ENCODE assay signal across 24 mouse cellular contexts in the genomic region with DNA sequence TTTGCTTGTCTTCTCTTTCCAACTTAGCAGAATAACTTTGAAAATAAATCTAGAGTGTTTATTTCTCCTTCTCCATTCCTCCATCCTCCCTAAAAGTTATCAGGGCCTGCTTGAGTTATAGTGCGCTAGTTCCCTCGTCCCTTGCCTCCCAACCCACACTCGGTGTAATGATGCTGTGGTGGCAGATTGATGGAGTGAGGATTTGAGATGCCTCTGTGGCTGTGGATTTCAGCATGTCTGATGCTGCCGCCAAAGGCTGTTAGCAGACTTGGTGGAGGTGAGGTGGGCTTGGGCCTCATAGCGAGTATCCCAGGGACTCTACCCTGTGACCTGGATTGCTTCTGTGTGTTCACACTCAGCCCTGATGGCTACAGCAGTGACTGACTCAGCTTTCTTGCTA. TPM values are rescaled to one million over a fixed set of nuclear protein-coding genes. Genes with fewer than 3 reads are reported as not detected.
DNase-seq lines count a peak whose midpoint lies in the region; ATAC-seq and TF ChIP-seq lines count a peak whose summit lies in the region.
"Had no signal": no experiment of that assay in that cellular context is flagged by ENCODE, and none has a peak within 500 bp of the region (broad histone marks: within the 10 kb centered on the region; RNA-seq: fewer than 3 reads in every experiment).

No protein-coding gene starts in this region.

- H3K4me3 ChIP-seq in heart, embryonic 10.5 days = no peak overlapping the region
- H3K4me3 ChIP-seq in left cerebral cortex, adult 2 months = no peak overlapping the region
- no peak overlapping the region for H3K4me3 ChIP-seq in embryonic facial prominence, embryonic 15.5 days (replicated peaks)
- H3K4me3 ChIP-seq in limb, embryonic 14.5 days (replicated peaks; ENCODE audit: low read length) = no peak overlapping the region
- H3K4me3 ChIP-seq: embryonic facial prominence, embryonic 12.5 days; heart, embryonic 15.5 days; hindbrain, embryonic 15.5 days; intestine, embryonic 15.5 days had no signal

- TF ChIP-seq CTCF in left cerebral cortex, adult 2 months (IDR thresholded peaks at IDR 0.05) = no peak

- H3K27me3 ChIP-seq in heart, embryonic 10.5 days (ENCODE audit: insufficient read depth, poor library complexity, severe bottlenecking) = no peaks in the 10 kb centered on the region
- H3K27me3 ChIP-seq in embryonic facial prominence, embryonic 15.5 days = no peaks in the 10 kb centered on the region
- no peaks in the 10 kb centered on the region for H3K27me3 ChIP-seq in limb, embryonic 14.5 days (ENCODE audit: control insufficient read depth, insufficient read depth, low read length)
- H3K27me3 ChIP-seq: embryonic facial prominence, embryonic 12.5 days; heart, embryonic 15.5 days; hindbrain, embryonic 15.5 days; intestine, embryonic 15.5 days had no signal

- no peak overlapping the region for H3K9ac ChIP-seq in embryonic facial prominence, embryonic 15.5 days
- H3K9ac ChIP-seq in limb, embryonic 14.5 days (ENCODE audit: low read depth, low read length, severe bottlenecking) = no peak overlapping the region
- H3K9ac ChIP-seq: embryonic facial prominence, embryonic 12.5 days; heart, embryonic 15.5 days; hindbrain, embryonic 15.5 days; intestine, embryonic 15.5 days had no signal

- TF ChIP-seq POLR2A in limb, embryonic 14.5 days (IDR thresholded peaks at IDR 0.05; ENCODE audit: borderline replicate concordance, extremely low read depth, insufficient read depth, insufficient read length) = no peak

- H3K27ac ChIP-seq in heart, embryonic 10.5 days = 0 out of 2 replicates have a peak overlapping the region, but pooled peaks have one; percentile 29
- peak overlapping the region; percentile 15; the same call in 1 of the 2 replicates for H3K27ac ChIP-seq in left cerebral cortex, adult 2 months
- peak overlapping the region; percentile 68 for H3K27ac ChIP-seq in embryonic facial prominence, embryonic 15.5 days (replicated peaks)
- H3K27ac ChIP-seq in limb, embryonic 14.5 days (replicated peaks; ENCODE audit: low read depth, low read length) = 0 out of 2 replicates have a peak overlapping the region, but pooled peaks have one; percentile 33
- H3K27ac ChIP-seq: embryonic facial prominence, embryonic 12.5 days; heart, embryonic 15.5 days; hindbrain, embryonic 15.5 days; intestine, embryonic 15.5 days; macrophage had no signal

- ATAC-seq in embryonic facial prominence, embryonic 15.5 days (ENCODE audit: insufficient number of reproducible peaks, low FRiP score, low TSS enrichment, low read depth) = no peak
- ATAC-seq in limb, embryonic 14.5 days (ENCODE audit: low FRiP score, low read depth) = peak; percentile 19; the same call in 1 of the 2 replicates
- ATAC-seq: forebrain, embryonic 14.5 days; intestine, embryonic 15.5 days; lung, postnatal 0 days had no signal

- no peaks in the 10 kb centered on the region for H3K9me3 ChIP-seq in heart, embryonic 10.5 days
- no peaks in the 10 kb centered on the region for H3K9me3 ChIP-seq in embryonic facial prominence, embryonic 15.5 days (replicated peaks)
- H3K9me3 ChIP-seq in limb, embryonic 14.5 days (ENCODE audit: control insufficient read depth, low read length) = no peaks in the 10 kb centered on the region
- H3K9me3 ChIP-seq: embryonic facial prominence, embryonic 12.5 days; heart, embryonic 15.5 days; hindbrain, embryonic 15.5 days; intestine, embryonic 15.5 days had no signal

- peaks cover 22% of the 10 kb centered on the region; the same call in 1 of the 2 replicates for H3K4me1 ChIP-seq in heart, embryonic 10.5 days
- H3K4me1 ChIP-seq in embryonic facial prominence, embryonic 15.5 days = peaks cover 2% of the 10 kb centered on the region; the same call in 1 of the 2 replicates
- H3K4me1 ChIP-seq in limb, embryonic 14.5 days (ENCODE audit: control insufficient read depth, insufficient read depth, low read length) = peaks cover 8% of the 10 kb centered on the region

- H3K36me3 ChIP-seq in heart, embryonic 10.5 days = no peaks in the 10 kb centered on the region
- no peaks in the 10 kb centered on the region for H3K36me3 ChIP-seq in embryonic facial prominence, embryonic 15.5 days
- no peaks in the 10 kb centered on the region for H3K36me3 ChIP-seq in limb, embryonic 14.5 days (ENCODE audit: control insufficient read depth, insufficient read depth, low read length)
- H3K36me3 ChIP-seq: embryonic facial prominence, embryonic 12.5 days; heart, embryonic 15.5 days; hindbrain, embryonic 15.5 days; intestine, embryonic 15.5 days had no signal

- 62% methylated on average over 5 of the region's 5 CpGs for WGBS in heart, embryonic 10.5 days
- WGBS in embryonic facial prominence, embryonic 15.5 days = 52% methylated on average over 5 of the region's 5 CpGs
- 32% methylated on average over 5 of the region's 5 CpGs for WGBS in limb, embryonic 14.5 days

- intact Hi-C loops in left cerebral cortex, adult 2 months (cut with DNase I) = no loop called here

- no peak overlapping the region for H3K4me2 ChIP-seq in embryonic facial prominence, embryonic 15.5 days (replicated peaks)
- H3K4me2 ChIP-seq in limb, embryonic 14.5 days (replicated peaks; ENCODE audit: low read depth, low read length, severe bottlenecking) = no peak overlapping the region
- H3K4me2 ChIP-seq: embryonic facial prominence, embryonic 12.5 days; heart, embryonic 15.5 days; hindbrain, embryonic 15.5 days; intestine, embryonic 15.5 days had no signal

- peak; percentile 47 for DNase-seq in heart, embryonic 10.5 days (ENCODE audit: low spot score)
- DNase-seq in heart, adult 18-20 months = no peak
- DNase-seq in left cerebral cortex, adult 2 months (ENCODE audit: extremely low spot score in 1 of 2, low spot score in 2 of 2) = peak in 1 of 2 experiments; percentile 5
- DNase-seq in left cerebral cortex, adult 11 months (ENCODE audit: low spot score) = no peak
- no peak for DNase-seq in limb, embryonic 14.5 days (ENCODE audit: low spot score)
- DNase-seq in thymus, postnatal 4 days = no peak
- DNase-seq: adrenal gland, postnatal 36 days; cerebellum, adult 9-10 months; gastrocnemius, postnatal 14 days; heart, postnatal 36 days; kidney, adult 9 months; kidney, postnatal 25 days; layer of hippocampus, adult 9-11 months; liver; right cerebral cortex, postnatal 14 days had no signal

RNA-seq across cellular contexts. Expression of a gene that starts 37.8 kb away (rescaled TPM):
- polyA plus RNA-seq in heart, embryonic 10.5 days (2016; fragmentation: Nextera tagmentation; extraction: Ambion mirVana) = 2.4 and 2.6 TPM in 2 replicates
- 1 to 10 TPM; 1.3 to 1.6 TPM for total RNA-seq in heart, adult 18-20 months (2021)
- total RNA-seq in left cerebral cortex, adult 2 months (2021) = 1 to 10 TPM; 1.6 to 2.8 TPM
- 2.6 and 2.7 TPM in 2 replicates for polyA plus RNA-seq in embryonic facial prominence, embryonic 15.5 days (2015; fragmentation: Nextera tagmentation; extraction: Ambion mirVana)
- polyA plus RNA-seq in limb, embryonic 14.5 days (2012; rRNA removed) = 1.4 and 1.7 TPM in 2 replicates
- 1.8 and 2.5 TPM in 2 replicates for polyA plus RNA-seq in limb, embryonic 14.5 days (2014; fragmentation: Nextera tagmentation; extraction: Ambion mirVana)
- total RNA-seq: common myeloid progenitor, adult 5-6 weeks had no signal
- polyA plus RNA-seq: macrophage had no signal

Comparison
In these comparisons a context has a peak if more than half of its experiments do, and no peak if none do; other contexts are left out.
1. H3K27ac ChIP-seq: peak in every context shown above with its lines; median percentile 68 in embryonic facial prominence, embryonic 15.5 days; 33 in limb, embryonic 14.5 days; 29 in heart, embryonic 10.5 days; 15 in left cerebral cortex, adult 2 months.